Mouse (Mus musculus) layer of hippocampus, postnatal 10 days (tissue): ENCODE data around the gene Col3a1. TPM values are rescaled to one million over a fixed set of nuclear protein-coding genes. Genes with fewer than 3 reads are reported as not detected.

Experiments used
- DNase-seq, 2 experiments: peaks; one replicate each; pipeline ENCODE4 v3.0.0; 2021; ENCODE audit warnings: low spot score in 2 of 2
- long read RNA-seq: library from polyadenylated mRNA; stranded (forward); transcript quantifications from one replicate; pipeline ENCODE4 v2.0.0, GENCODE M21; 2023
- total RNA-seq, 2 experiments: library from RNA; stranded (reverse); gene quantifications; 2 replicates each; pipeline ENCODE4 v1.2.3; 2021

The Col3a1 gene
- total RNA-seq = 10 to 100 TPM; 50.9 to 52.7 TPM
- long read RNA-seq, full-length matches to known transcripts = 46 of 65 reads
- long read RNA-seq, partial matches to known transcripts = 12 of 65 reads
- long read RNA-seq, other reads (novel, unspliced or antisense) = 7 of 65 reads

DNA sequence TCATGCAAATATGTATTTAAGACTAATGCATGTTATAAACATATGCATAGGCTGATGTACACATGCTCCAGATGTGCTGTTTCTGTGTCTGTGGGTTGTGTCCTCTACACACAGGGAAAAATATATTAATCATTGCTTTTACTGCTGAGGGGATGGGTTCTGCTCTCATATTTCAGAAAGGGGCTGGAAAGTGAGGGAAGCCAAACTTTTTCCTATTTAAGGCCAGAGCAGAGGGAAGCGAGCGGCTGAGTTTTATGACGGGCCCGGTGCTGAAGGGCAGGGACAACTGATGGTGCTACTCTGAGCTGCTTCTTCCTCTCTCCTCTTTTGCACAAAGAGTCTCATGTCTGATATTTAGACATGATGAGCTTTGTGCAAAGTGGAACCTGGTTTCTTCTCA is at the start of gene Col3a1:
Col3a1 (plus strand) TSS at position 151 of the 400 bp plus-strand sequence.
- no peak for DNase-seq

DNA sequence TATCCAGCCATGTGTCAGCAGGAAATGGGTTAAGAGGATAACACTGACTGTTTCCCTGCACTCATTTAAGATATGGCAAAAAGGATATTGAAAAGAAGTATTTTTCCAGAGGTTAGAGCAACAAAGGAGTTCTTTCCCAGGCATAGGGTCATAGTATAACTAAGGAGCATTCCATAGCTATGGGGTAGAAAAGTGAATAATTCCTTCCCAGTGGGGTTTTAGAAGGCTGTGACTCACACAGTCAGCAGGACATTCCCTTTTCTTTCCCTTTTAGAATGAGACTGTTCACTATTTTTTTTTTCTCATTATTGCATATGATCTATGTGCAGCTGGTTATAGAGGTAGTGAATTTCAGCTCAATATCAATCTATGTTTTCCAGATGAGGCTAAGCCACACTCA is 41.9 kb upstream of the Col3a1 start:
- DNase-seq = no peak

DNA sequence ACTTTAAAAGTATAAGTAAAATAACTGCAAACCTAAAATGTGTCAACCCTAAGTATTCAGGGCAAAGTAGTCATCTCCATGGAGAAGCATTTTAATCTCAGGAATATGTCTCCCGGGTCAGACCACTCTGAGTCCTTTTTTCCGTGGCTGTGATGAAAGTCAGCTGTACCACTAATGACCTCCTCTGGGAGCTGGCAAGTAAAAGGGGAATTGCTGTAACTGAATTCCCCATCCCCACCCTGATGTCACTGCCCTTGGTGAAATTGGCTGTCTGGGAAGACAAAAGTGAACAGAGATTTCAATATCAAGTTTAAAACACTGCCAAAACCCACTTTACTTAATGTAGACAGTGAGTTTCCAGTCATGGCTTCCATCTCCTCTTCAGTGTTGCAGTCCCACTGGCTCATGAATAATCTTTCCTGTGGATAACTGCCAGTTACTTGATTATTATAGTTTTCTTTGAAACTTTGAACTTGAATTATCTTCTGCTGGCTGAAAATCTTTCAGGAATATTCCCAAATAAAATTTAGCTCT is 35.3 kb upstream of the Col3a1 start:
- no peak for DNase-seq

DNA sequence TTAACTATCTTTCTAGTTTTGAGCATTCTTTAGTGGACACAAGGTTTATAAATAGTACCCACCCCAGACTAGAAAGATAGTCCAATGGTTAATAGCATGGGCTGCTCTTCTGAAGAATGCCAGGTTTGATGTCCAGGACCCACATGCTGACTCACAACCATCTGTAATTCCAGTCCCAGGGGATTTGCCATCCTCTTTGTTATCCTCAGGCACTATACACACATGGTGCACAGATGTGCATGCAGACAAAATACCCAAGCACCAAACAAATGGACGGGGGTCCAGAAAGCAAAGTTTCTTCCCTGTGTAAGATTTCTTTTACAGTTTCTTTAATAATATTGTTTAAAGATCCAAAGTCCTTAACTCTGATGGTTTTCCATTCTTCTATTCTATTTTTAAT is 23.4 kb upstream of the Col3a1 start:
- DNase-seq = no peak

DNA sequence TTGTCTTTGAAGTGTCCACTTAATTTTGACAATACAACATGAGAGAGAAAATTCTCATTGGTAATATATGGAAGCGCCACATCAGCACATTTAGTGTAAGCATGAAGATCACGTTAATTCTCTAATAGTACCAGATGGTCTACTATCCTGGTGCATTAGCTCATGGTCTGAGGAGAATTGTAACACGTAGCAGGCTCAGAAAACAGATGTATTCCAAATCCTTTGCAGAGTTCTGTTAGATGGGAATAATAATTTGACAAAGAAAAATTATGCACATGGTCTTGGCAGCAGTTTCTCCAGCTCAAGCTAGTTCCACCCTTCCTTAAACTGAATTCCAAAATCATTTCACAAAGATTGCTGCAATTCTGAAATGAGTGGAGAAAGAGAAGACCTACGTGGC is 21.3 kb upstream of the Col3a1 start:
- no peak for DNase-seq

DNA sequence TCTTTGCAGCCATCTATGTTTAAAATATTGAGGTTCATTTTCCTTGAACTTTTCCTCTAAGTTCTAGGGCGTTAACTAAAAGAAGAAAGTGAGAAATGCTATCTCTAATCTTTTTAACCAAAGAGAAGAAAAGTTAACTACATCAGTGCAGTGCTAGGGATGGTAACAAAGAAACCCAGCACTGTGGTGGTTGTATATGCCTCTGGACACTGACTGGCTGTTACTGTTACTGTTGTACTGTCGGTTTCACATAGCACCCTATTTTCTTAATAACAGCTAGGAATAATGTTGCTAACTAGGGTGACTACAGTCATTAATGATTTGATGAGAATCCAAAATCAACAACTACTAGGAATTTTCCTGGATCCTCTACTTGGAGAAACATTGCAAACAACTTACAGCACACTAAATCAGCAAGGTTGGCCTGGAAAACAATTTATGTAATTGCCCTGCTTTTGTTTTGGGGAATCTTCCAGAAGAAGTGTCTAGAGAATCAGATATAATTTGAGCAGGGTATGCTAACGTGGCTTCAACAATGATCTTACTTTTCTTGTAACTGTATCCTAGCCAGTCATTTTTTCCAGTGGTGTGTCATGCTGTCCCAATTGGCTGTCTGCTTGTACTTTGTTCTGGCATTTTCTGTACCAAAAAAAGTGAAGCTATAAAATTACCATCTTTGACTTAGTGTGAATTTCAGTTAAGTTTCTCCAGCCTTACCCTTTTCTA is 11.8 kb upstream of the Col3a1 start:
- no peak for DNase-seq

DNA sequence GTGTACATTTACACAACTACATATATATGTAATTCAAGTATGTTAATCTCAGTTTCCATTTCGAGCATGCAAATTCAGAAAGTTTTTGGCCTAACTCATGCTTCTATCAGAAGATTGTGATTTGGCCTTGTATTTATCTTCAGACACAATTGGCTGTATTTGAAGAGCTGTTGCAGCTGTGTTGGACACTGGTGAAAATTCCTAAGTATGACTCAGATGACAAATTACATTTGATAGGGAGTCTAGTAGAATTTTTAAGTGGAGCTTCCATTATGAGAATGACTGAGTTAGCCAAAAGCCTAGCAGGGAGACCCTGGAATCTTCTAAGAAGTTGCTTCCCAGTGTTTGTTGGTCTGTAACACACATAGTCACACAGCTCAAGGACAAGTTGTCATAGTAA is 7.1 kb upstream of the Col3a1 start:
- no peak for DNase-seq

DNA sequence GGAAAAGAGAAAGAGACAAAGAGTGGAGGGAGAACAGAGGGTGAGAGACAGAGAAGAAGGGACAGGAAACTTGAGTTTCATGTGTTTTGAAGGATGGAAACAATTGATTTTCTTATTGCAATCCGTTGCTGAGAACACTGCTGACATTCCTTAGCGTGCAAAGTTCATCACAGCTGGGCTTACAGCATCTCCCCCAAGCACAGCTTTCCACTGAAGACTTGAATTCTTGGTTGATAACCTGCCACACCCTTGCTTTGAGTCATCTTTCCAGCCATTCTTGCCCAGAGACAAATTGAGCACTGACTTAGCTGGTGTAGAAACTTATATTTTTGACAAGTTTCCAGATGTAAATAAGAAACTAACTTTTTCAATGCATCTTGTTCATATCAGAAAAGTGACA is 2.3 kb upstream of the Col3a1 start:
- DNase-seq = no peak

DNA sequence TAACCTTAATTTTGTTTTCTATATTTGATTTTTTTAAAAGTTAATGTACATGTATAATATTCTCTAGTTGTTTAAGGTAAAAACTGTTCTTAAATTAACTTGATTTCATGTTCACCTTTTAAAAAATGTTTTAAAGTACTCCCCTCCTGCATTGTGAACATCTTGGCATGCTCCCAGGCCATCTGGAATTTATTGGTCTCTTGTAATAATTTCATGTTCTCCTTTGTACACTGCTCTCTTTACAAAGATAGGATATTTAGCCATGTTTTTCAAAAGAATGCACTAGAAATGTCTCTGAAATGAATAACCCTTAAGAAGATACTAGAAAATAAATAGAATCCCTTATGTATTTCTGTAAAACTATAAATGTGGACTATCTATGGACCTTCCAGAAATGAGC is 624 bp downstream of the Col3a1 start:
- DNase-seq = peak in 1 of 2 experiments; percentile 7

DNA sequence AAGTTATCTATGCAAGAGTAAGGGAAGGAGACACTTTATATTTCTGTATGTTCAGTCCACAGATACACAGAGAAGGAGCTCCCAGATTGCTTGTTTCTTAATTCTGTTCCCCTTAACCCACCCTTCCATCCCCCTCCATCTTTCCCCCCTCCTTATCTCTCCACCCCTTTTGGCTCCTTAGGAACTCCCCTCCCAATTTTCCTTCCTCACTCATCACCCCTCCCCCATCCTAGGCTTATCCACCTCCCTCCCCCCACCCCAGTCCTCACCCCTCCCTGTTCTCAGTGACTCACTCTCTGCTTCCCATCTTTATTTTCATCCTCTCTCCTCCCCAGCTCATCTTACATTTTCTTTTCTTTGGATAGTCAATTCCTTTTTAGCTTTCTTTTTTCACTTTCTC is 1.5 kb downstream of the Col3a1 start:
- no peak for DNase-seq

DNA sequence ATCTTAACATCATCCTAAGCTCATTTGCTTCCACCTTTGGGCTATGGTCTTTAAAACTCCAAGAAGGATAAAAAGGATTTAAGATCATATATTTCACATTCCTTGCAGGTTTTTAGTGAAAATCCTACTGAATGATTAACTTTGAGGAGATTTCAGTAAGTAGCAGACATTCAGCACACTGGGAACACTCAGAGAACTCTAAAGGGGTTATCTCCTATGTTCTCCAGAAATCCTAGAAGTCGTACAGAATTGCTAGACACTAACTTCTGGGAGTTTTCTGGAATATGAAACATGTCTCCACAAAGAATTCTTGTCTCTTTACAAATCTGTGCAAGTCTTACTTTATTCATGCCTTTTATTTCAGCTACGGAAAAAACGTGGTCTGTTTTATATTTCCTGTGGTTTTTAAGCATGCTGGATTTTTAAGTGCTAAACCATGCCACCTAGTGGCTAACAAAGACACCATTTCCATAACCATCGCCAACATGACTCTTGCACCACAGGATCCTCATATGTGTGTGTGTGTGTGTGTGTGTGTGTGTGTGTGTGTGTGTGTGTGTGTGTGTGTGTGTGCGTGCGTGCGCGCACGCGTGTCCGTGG is 2.5 kb downstream of the Col3a1 start:
- no peak for DNase-seq

DNA sequence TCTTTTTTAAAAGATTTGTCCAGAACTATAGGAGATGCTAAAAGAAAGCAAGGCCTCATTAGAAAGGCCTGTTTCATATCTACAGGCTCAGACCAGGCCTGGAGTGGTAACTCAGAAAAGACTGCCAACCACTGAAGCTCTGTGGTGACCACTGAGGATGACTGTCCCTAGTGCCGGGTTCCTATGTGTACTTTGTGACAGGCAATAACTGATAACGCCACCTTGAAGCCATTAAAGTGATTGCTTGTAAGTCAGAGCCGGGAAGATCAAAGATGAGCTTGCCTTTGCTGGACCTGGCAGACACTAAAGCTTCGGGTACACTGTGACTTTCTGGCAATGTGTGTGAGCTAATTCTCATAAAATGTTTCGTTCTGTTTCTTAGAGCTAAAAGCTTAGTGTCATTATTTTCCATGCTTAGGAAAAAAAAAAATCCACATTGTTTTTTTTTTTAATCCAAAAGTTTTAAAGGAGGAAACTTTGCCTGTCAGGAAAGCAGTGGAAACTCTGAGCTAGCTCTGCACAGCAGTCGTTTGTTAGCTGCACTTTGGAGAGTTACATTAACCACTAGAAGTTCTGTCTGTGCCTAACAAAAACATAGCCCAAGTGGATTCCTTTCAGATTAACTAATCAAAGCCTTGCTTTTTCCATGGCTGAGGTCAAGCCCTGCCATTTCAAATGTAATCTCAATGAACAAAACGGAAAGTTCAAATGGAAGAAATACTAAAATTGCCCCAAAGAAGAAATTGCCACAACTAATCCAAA is 4.6 kb downstream of the Col3a1 start:
- DNase-seq = no peak

DNA sequence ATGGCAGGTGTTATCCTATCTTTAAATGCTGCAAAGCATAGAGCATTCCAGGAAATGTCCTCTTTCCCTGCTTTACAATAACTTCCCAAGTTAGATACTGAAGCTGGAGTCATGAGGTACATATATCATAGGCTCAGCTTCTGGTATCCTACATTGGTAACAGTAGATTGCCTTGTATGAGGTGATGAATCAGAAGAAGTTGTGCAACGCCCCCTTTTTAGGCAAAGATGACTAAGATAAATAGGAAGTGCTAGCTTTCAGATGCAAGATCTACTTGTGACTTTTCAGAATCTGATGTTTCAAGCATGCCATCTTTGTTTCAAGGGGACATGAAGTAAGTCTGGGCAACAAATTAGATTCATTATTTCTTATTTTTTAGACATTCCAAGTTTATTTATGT is 6.9 kb downstream of the Col3a1 start:
- no peak for DNase-seq

DNA sequence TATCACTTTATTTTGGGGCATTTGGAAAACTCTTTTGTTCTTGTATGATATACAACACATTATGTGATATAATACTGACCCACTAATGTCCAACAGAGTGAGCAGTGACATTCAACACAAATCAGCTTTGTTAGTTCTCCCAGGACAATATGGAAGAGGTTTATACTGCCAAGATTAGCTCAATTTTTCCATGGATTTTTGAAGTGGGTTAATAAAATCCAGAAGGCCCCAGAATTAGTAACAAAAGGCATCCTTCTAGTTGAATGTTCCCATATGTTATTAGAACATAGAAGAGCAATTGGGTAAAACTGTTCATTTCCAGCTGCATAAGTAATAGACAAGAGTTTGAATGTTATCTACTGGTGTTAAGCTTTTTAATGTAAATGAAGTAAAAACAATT is 9.5 kb downstream of the Col3a1 start:
- no peak for DNase-seq

DNA sequence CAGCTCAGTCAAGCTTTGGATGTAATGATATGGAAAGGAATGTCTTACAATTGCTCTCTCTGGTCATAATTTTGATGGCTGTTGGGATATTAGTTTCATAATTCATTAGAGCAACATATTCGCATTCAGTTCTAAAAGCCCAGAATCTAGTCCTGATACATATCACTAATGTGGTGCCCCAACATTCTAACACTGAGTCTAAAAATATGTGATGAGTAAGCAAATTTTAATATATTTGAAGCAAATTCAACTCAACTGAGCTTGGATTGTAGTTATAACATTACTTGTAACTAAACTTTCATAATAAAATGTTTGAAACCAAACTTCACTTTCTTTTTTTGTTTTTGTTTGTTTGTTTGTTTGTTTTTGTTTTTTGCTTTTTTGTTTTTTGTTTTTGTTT is 17.8 kb downstream of the Col3a1 start:
- no peak for DNase-seq

DNA sequence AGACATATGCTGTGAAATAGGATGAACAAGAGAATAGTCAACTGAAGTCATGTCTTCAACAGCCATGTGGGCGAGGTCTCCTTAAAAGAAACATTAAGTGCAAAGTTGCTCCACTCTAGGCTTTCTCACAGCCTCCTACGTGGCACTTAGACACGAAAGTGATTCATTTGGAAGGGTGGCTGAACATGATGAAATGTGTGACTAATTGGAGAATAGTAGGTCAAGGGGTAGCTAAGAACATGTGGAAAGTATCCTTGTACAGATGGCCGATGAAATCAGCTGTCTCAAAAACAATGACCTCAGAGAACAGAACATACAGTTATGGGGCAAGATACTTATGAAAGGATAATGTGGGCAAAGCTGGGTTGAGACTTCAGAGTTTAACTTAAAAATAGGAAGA is 44.6 kb downstream of the Col3a1 start:
- no peak for DNase-seq

DNA sequence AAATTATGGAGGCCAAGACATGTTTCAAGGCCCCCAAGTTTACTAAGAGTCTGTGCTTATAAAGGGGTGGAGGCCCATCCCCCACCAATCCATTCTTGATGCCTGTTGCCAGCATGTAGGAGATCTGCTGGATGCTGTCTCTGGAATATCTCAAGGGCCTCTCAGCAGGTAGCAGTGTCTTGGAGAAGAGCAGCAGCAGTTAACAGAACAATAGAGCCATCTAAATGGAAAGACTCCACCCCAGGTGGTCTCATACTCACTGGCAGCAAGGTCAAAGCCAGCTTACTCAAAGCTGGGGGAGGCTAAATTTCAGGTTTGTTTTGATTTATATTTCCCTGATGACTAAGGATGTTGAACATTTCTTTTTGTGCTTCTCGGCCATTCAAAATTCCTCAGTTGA is 46.7 kb downstream of the Col3a1 start:
- DNase-seq = no peak

DNA sequence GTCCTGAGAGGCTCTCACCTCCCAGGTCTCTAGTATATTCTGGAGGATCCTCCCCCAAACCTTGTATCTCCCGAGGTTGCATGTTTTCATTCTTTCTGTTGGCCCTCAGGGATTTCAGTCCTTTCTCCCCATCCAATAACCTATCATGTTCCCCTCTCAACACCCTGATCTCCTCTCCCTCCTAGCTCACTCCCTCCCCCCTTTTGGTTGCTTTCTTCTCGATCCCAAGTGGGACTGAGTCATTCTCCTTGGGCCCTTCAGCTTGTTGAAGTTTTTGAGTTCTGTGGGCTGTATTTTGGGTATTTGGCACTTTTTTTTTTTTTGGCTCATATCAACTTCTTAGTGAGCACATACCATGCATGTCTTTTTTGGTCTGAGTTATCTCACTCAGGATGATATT is 47.8 kb downstream of the Col3a1 start:
- no peak for DNase-seq

DNA sequence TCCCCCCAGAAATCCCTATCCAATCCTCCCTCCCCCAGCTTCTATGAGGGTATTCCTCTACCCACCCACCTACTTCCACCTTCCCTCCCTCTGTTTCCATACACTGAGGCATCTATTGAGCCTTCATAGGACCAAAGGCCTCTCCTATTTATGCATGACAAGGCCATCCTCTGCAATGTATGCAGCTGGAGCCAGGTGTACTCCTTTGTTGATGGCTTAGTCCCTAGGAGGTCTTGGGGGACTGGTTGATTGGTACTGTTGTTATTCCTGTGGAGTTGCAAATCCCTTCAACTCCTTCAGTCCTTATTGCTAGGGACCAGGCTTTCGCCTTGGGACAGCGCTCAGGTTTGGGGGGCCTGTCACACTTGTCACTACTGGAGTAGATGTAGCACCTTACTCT is 48.3 kb downstream of the Col3a1 start:
- no peak for DNase-seq

DNA sequence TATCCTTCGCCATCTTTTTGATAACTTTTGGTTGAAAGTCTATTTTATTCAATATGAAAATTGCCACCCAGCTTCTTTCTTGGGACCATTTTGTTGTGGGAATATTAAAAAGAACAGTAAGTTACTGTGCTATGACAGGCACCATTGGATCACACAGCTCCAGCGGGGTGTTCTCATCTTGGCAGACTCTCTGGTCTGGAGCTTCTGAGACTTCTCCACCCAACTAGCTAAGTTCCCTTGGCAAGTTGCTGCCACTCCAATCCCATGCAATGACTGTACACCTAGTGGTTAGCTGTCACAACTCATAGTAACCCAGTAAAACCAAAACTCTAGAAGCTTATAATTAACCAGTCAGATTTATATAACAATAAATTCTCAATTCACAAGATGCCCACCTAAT is 51.9 kb downstream of the Col3a1 start:
- DNase-seq = no peak

DNA sequence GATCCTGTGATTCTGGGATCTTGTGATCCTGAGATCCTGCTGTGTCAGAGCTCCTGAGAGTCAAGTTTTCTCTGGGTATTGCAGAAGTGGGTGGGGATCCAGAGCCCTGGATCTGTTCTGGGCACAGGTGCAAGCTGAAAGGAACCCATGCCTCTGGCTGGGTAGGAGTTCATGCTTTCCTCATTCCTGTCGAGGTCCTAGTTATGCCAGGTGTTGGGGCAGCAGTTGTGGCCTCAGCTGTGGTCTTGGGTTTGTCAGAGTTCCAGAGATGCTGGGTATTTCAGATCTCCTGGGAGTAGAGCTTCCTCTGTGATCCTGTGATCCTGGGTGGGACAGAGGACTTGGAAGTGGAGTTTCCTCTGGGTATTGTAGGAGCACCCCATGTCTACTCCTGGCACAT is 54.1 kb downstream of the Col3a1 start:
- no peak for DNase-seq
